14 mouse cellular contexts compared by ENCODE assay signal in the genomic region with DNA sequence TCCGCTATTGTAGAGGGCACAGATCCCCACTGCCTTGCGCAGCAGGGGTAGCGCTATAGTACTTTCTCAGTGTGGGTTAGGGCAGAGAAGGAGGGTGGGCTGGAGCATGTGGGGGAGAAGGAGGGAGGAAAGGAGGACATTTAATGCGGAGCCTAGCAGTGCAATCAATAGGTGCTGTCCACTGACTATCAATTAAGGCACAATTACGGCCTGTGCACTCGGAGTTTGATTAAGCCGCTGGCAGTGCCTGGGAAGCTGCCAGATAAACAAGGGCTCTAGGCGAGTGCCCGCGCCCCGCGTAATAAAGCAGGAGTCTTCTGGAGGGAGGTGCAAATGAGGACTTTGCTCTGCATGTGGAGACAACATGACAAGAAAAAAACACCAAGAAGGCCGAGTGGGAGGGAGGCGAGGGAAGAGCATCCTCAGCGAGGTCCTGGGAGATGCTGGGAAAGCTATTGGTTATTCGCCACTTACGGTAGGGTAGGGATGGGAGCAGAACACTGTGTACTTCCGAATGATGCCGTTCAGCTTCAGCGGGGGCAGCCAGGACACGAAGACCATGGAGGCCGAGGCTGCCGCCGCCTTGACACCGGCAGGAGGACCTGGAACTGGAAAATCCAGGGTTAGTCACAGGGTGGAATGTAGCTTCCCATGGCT.
DNase-seq lines count a peak whose midpoint lies in the region; ATAC-seq lines count a peak whose summit lies in the region.
"Had no signal": no experiment of that assay in that cellular context is flagged by ENCODE, and none has a peak within 500 bp of the region (broad histone marks: within the 10 kb centered on the region; RNA-seq: fewer than 3 reads in every experiment).

No protein-coding gene starts in this region.

- no peaks in the 10 kb centered on the region for H3K27me3 ChIP-seq in forebrain, embryonic 11.5 days (ENCODE audit: control insufficient read depth, insufficient read depth, low read length)
- H3K27me3 ChIP-seq in forebrain, embryonic 10.5 days (ENCODE audit: poor library complexity, severe bottlenecking) = no peaks in the 10 kb centered on the region
- H3K27me3 ChIP-seq in midbrain, embryonic 11.5 days (ENCODE audit: control insufficient read depth, insufficient read depth, low read length) = no peaks in the 10 kb centered on the region
- H3K27me3 ChIP-seq in midbrain, embryonic 10.5 days (ENCODE audit: low read depth, poor library complexity, severe bottlenecking) = no peaks in the 10 kb centered on the region
- no peaks in the 10 kb centered on the region for H3K27me3 ChIP-seq in midbrain, embryonic 15.5 days (replicated peaks)

- no peak overlapping the region for H3K27ac ChIP-seq in forebrain, embryonic 11.5 days (ENCODE audit: low read depth, low read length)
- no peak overlapping the region for H3K27ac ChIP-seq in forebrain, embryonic 10.5 days
- no peak overlapping the region for H3K27ac ChIP-seq in midbrain, embryonic 11.5 days (ENCODE audit: low read depth, low read length)
- no peak overlapping the region for H3K27ac ChIP-seq in midbrain, embryonic 10.5 days (replicated peaks)
- peak overlapping the region; percentile 51; the same call in 1 of the 2 replicates for H3K27ac ChIP-seq in midbrain, embryonic 15.5 days
- H3K27ac ChIP-seq: heart, embryonic 15.5 days had no signal

- H3K9me3 ChIP-seq in forebrain, embryonic 11.5 days (ENCODE audit: control insufficient read depth, low read length) = no peaks in the 10 kb centered on the region
- H3K9me3 ChIP-seq in forebrain, embryonic 10.5 days = no peaks in the 10 kb centered on the region
- H3K9me3 ChIP-seq in midbrain, embryonic 11.5 days (ENCODE audit: control insufficient read depth, low read length) = no peaks in the 10 kb centered on the region
- H3K9me3 ChIP-seq in midbrain, embryonic 10.5 days (replicated peaks) = no peaks in the 10 kb centered on the region
- no peaks in the 10 kb centered on the region for H3K9me3 ChIP-seq in midbrain, embryonic 15.5 days
- H3K9me3 ChIP-seq: heart, embryonic 15.5 days had no signal

- H3K9ac ChIP-seq in forebrain, embryonic 11.5 days (ENCODE audit: low read length) = no peak overlapping the region
- H3K9ac ChIP-seq in midbrain, embryonic 11.5 days (ENCODE audit: low read length) = no peak overlapping the region
- no peak overlapping the region for H3K9ac ChIP-seq in midbrain, embryonic 15.5 days
- H3K9ac ChIP-seq: heart, embryonic 15.5 days; liver, postnatal 0 days had no signal

- H3K36me3 ChIP-seq in forebrain, embryonic 11.5 days (ENCODE audit: control insufficient read depth, insufficient read depth, low read length) = no peaks in the 10 kb centered on the region
- no peaks in the 10 kb centered on the region for H3K36me3 ChIP-seq in forebrain, embryonic 10.5 days (replicated peaks)
- H3K36me3 ChIP-seq in midbrain, embryonic 11.5 days (ENCODE audit: control insufficient read depth, insufficient read depth, low read length) = no peaks in the 10 kb centered on the region
- no peaks in the 10 kb centered on the region for H3K36me3 ChIP-seq in midbrain, embryonic 10.5 days
- peaks cover 4% of the 10 kb centered on the region; the same call in 1 of the 2 replicates for H3K36me3 ChIP-seq in midbrain, embryonic 15.5 days (replicated peaks)
- H3K36me3 ChIP-seq: heart, embryonic 15.5 days had no signal

- H3K4me3 ChIP-seq in forebrain, embryonic 11.5 days (ENCODE audit: low read depth, low read length) = no peak overlapping the region
- H3K4me3 ChIP-seq in forebrain, embryonic 10.5 days = no peak overlapping the region; the same call in 1 of the 2 replicates
- H3K4me3 ChIP-seq in midbrain, embryonic 11.5 days (ENCODE audit: low read depth, low read length) = no peak overlapping the region
- H3K4me3 ChIP-seq in midbrain, embryonic 10.5 days = no peak overlapping the region
- H3K4me3 ChIP-seq in midbrain, embryonic 15.5 days = no peak overlapping the region
- H3K4me3 ChIP-seq: heart, embryonic 15.5 days had no signal

- H3K4me1 ChIP-seq in forebrain, embryonic 11.5 days (replicated peaks; ENCODE audit: control insufficient read depth, insufficient read depth, low read length) = no peaks in the 10 kb centered on the region
- peaks cover 10% of the 10 kb centered on the region for H3K4me1 ChIP-seq in forebrain, embryonic 10.5 days
- H3K4me1 ChIP-seq in midbrain, embryonic 11.5 days (ENCODE audit: control insufficient read depth, insufficient read depth, low read length) = 0 out of 2 replicates have a peak, but pooled peaks cover 2% of the 10 kb centered on the region
- H3K4me1 ChIP-seq in midbrain, embryonic 10.5 days = peaks cover 8% of the 10 kb centered on the region
- H3K4me1 ChIP-seq in midbrain, embryonic 15.5 days = peaks cover 14% of the 10 kb centered on the region; the same call in 1 of the 2 replicates
- H3K4me1 ChIP-seq: heart, embryonic 15.5 days had no signal

- 0 out of 2 replicates have a peak overlapping the region, but pooled peaks have one; percentile 9 for H3K4me2 ChIP-seq in forebrain, embryonic 11.5 days (ENCODE audit: low read depth, low read length, severe bottlenecking)
- no peak overlapping the region for H3K4me2 ChIP-seq in midbrain, embryonic 11.5 days
- H3K4me2 ChIP-seq in midbrain, embryonic 15.5 days = no peak overlapping the region
- H3K4me2 ChIP-seq: heart, embryonic 15.5 days had no signal

- intact Hi-C loops in heart, postnatal 36 days (cut with DNase I) = no loop called here

- peak; percentile 78 for ATAC-seq in forebrain, embryonic 11.5 days (replicated peaks; ENCODE audit: low FRiP score)
- ATAC-seq in midbrain, embryonic 11.5 days (ENCODE audit: low FRiP score) = peak; percentile 68
- peak; percentile 55 for ATAC-seq in midbrain, embryonic 15.5 days (replicated peaks)
- ATAC-seq: liver, postnatal 0 days had no signal

- DNase-seq in forebrain, embryonic 11.5 days (ENCODE audit: low spot score) = no peak
- DNase-seq in forebrain, embryonic 10.5 days (ENCODE audit: extremely low spot score, low spot score) = no peak
- DNase-seq in midbrain, embryonic 11.5 days (ENCODE audit: low spot score, missing footprints) = no peak
- no peak for DNase-seq in midbrain, embryonic 10.5 days (ENCODE audit: low spot score)
- no peak for DNase-seq in urinary bladder, postnatal 25 days (ENCODE audit: low spot score)
- DNase-seq in adrenal gland, adult 8-10 months = no peak
- DNase-seq in heart, postnatal 36 days = no peak
- DNase-seq: cerebellum, adult 11-12 months; kidney, adult 2 months; liver, postnatal 0 days; spleen, adult 18-20 months; thymus, postnatal 25 days had no signal

- WGBS in forebrain, embryonic 11.5 days = 61% methylated on average over 25 of the region's 25 CpGs
- WGBS in forebrain, embryonic 10.5 days = 77% methylated on average over 25 of the region's 25 CpGs
- WGBS in midbrain, embryonic 11.5 days = 76% methylated on average over 25 of the region's 25 CpGs
- 77% methylated on average over 25 of the region's 25 CpGs for WGBS in midbrain, embryonic 10.5 days
- 52% methylated on average over 25 of the region's 25 CpGs for WGBS in midbrain, embryonic 15.5 days
